Mouse (Mus musculus) frontal cortex, postnatal 36 days (tissue): ENCODE results near the gene Elk4.

Experiments
- DNase-seq, 2 experiments: peaks; one replicate each; pipeline ENCODE4 v3.0.0; 2022; ENCODE audit warnings: low spot score in 2 of 2

The Elk4 gene

GRCm38 (mm10) chr1:132014800-132015199 lies 7.4 kb downstream of the Elk4 start:
- DNase-seq, result no peak

DNA sequence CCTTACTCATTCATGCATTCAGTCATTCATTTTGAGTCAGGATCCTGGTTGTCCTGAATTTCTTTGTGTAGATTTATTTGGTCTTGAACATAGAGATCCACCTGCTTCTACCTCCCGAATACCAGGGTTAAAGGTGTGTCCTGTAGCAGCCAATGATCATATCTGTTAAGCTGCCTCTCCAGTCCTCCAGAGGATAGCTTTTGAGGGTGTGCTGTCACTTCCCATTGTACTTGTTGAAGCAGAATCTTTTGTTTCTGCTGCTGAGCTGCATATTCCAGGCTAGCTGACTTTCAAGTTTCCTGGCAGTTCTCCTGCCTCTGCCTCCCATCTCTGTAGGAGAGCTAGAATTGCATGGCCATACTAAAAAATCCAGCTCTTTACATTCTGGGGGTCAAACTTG lies 9.3 kb downstream of the Elk4 start:
- DNase-seq, result no peak

DNA sequence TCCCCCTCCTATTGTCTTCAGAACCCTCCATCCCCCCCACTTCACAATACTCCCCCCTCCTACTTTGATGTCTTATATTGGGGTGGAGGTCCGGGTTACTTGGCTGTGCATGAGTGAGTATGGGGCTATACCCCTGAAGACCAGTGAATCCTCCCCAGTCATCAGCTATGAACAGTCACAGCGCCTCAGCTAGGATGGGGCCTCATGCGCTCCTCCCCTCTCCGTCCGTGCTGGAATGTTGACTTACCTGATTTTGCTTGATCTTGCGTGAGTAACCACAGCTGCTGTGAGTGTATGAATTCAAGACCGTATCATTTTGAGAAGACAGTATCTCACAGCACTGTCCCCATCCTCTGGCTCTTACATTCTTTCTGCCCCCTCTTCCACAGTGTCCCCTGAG lies 12.5 kb downstream of the Elk4 start:
- DNase-seq, result no peak

DNA sequence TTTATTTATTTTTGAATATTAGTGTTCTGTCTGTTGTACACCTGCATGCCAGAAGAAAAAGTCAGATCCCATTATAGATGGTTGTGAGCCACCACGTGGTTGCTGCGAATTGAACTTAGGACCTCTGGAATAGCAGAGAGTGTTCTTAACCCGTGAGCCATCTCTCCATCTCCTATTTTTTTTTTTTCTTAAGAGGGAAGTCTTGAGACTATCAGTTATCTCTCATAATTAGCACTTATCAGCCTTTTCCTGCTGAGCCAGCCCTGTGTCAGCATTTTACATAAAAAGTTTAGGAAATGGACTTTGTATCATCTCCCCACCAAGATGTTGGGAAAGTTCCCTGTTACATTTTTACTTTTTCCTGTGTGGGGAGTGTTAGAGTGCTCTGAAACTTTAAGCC lies 14.7 kb downstream of the Elk4 start:
- DNase-seq, result no peak

- no peak for DNase-seq
Observed at GRCm38 (mm10) chr1:132026925-132027646, 19.7 kb downstream of the Elk4 start.

DNA sequence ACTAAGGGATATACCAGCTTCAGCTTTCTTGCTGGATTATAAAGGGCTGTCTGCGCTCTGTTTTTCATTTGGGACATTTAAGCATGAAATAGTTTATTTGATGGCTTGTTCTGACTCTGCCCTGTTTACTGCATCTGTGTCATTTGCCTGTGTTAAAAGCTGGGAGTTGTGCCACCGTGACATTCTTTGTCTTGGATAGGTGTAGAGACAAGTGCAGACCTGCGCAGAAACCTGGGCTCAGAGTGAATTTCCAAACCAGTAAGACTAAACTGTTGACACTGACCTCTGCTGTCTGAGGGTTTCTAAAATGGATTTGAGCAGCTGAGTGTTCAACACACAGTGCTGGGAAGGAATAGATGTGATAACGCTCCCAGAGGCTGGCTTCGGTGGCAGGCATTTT lies 20.6 kb downstream of the Elk4 start:
- no peak for DNase-seq

- DNase-seq, result no peak
Observed at GRCm38 (mm10) chr1:132028413-132028812, 21.0 kb downstream of the Elk4 start.

GRCm38 (mm10) chr1:132030574-132030973 lies 23.2 kb downstream of the Elk4 start:
- no peak for DNase-seq

GRCm38 (mm10) chr1:132032172-132032571 lies 24.8 kb downstream of the Elk4 start:
- DNase-seq, result no peak

DNA sequence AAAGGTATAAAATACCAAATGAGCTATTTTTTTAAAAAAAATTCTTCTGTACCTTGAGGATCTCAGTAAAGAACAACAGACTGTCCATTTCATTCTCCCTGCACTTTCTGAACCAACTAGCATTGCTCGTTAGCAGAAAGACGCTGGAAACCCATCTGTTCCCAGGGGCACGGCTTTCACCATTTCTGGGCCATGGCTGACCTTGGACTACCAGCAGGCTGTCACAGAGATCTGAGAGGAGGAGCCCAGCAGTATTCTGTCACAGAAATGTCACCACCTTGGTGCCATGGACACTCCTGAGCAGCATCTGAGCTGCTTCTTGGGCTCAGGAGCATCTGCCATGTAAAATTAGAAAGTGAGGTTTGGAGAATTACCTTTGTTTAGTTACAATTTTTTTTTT lies 30.3 kb downstream of the Elk4 start:
- DNase-seq, result no peak

- no peak for DNase-seq
Observed at GRCm38 (mm10) chr1:132038753-132039152, 31.3 kb downstream of the Elk4 start.

- no peak for DNase-seq
Observed at GRCm38 (mm10) chr1:132040201-132040621, 32.8 kb downstream of the Elk4 start.

DNA sequence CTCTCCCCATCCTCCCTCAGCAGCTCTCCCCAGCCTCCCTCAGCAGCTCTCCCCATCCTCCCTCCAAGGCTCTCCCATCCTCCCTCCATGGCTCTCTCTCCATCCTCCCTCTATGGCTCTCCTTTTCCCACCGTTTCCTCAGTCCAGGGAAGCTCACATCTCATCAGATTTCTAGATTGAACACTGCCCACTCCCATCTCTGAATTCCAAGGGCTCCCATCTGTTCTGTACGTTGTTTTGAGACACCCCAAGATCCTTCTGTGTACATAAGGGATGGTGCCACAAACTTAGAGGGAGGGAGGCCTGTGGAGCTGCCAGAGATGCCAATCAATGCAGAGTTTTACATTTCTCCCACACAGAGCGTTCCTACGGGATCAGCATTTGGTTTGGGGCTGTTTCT lies 36.4 kb downstream of the Elk4 start:
- peak; percentile 49 to 75 for DNase-seq

- DNase-seq, result peak; percentile 64 to 69
Observed at GRCm38 (mm10) chr1:132046143-132046735, 38.8 kb downstream of the Elk4 start.

DNA sequence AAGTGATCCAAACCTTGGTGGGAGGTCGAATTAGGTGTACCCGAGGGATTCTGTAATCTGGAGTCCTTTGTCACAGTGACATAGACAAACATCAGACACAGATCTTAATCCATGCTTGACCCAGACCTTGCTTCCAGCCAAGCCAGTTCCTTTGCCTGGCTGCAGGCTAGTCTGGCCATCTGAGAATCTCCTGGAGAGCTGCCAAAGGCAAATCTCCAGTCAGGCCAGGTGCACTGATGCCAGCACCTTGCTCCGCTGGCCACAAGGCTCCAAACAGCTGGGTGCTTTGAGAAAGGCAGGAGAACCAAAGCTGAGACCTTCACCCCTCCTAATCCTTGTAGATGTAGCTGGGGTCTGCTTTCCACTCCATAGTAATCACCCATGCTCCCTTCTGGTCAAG lies 44.3 kb downstream of the Elk4 start:
- DNase-seq, result no peak

DNA sequence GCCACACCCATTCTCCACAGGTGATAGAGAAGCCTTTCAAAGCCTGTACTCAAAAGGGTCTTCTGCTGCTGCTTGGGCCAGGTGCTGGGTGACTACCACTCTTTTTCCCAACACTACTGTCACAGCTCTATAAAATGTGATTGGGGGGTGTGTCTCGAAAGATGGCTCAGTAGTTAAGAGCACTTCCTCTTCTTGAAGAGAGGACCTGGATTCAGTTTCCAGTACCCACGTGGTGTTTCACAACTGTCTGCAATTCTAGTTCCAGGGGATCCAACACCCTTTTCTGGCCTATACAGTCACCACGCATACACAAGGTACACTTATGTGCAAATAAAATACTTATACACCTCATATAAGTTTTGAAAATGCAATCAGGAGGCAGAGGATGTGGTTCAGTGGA lies 47.0 kb downstream of the Elk4 start:
- DNase-seq, result no peak

GRCm38 (mm10) chr1:132055054-132055664 lies 47.8 kb downstream of the Elk4 start:
- DNase-seq, result no peak

DNA sequence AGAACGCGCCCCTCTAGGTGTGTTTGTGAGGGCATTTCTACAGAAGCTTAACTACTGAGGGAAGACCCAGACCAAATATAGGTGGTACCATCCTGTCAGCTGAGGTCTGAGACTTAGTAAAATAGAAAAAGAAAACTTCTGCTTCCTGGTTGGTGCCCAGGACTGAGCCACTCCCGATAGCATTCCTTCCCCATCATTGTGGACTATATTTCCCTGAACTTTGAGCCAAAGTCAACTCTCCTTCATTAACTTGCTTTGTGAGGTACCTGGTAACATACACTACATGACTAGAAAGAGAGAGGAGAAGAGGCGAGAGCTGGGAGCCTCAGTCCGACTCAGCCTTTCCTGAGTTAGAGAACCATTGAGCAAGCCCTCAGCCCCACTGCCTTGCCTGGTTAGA lies 51.2 kb downstream of the Elk4 start:
- DNase-seq, result no peak

GRCm38 (mm10) chr1:132060036-132060769 lies 52.8 kb downstream of the Elk4 start:
- DNase-seq, result no peak

- no peak for DNase-seq
Observed at GRCm38 (mm10) chr1:132061750-132062541, 54.5 kb downstream of the Elk4 start.

DNA sequence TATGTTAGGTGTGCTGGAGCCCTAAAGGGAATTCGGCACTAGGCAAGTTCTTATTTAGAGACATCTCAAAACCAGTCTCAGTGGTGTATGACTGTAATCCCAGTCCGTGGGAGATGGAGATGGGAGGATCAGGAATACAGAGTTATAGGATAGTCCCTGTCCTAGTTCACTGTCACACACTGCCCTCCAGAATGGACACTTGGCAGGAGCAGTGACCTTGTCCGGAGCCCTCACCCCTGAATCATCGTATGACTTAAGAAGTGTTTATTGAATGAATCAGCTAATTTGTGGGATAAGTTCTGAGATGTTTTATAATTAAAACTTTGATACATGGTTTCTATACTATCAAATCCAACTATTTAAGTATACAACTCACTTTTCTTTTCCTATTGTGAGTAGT lies 55.7 kb downstream of the Elk4 start:
- DNase-seq, result no peak

GRCm38 (mm10) chr1:132065001-132065400 lies 57.6 kb downstream of the Elk4 start:
- DNase-seq, result peak in 1 of 2 experiments; percentile 48
